Mouse (Mus musculus) hindbrain, embryonic 13.5 days (tissue): ENCODE measurements around the gene Lrp10. TPM values are rescaled to one million over a fixed set of nuclear protein-coding genes. Genes with fewer than 3 reads are reported as not detected.

Source experiments
- polyA plus RNA-seq: library from polyadenylated mRNA; unstranded; fragments of >200 nt; fragmentation: Nextera tagmentation; extraction: Ambion mirVana; gene quantifications from 2 replicates; pipeline ENCODE4 v1.2.1, GENCODE M21; 2015

Lrp10 gene
- polyA plus RNA-seq, 1 experiment from 2014 or later = 32.0 TPM

Other genes starting within 250 kb of the Lrp10 start
- 343 and 348 TPM in 2 replicates for gene Dad1, start 210.0 kb upstream of the Lrp10 start, polyA plus RNA-seq
- 58.2 and 58.7 TPM in 2 replicates for gene Abhd4, start 209.9 kb upstream of the Lrp10 start, polyA plus RNA-seq
- not detected in 2 replicates for gene Olfr49, start 179.2 kb upstream of the Lrp10 start, polyA plus RNA-seq
- 47.7 and 51.3 TPM in 2 replicates for gene Oxa1l, start 103.3 kb upstream of the Lrp10 start, polyA plus RNA-seq
- gene Slc7a7, start 46.4 kb upstream of the Lrp10 start, polyA plus RNA-seq = 5.9 and 6.0 TPM in 2 replicates
- 298 and 306 TPM in 2 replicates for gene Mrpl52, start 37.2 kb upstream of the Lrp10 start, polyA plus RNA-seq
- gene Mmp14, start 32.5 kb upstream of the Lrp10 start, polyA plus RNA-seq = 49.1 and 54.9 TPM in 2 replicates
- 48.0 and 48.8 TPM in 2 replicates for gene Rem2, start 12.0 kb downstream of the Lrp10 start, polyA plus RNA-seq
- 91.1 and 92.8 TPM in 2 replicates for gene Prmt5, start 53.4 kb downstream of the Lrp10 start, polyA plus RNA-seq
- gene Haus4, start 90.5 kb downstream of the Lrp10 start, polyA plus RNA-seq = 19.8 and 21.3 TPM in 2 replicates
- 9.8 and 10.0 TPM in 2 replicates for gene Ajuba, start 113.4 kb downstream of the Lrp10 start, polyA plus RNA-seq
- gene 4931414P19Rik, start 141.9 kb downstream of the Lrp10 start, polyA plus RNA-seq = 6.8 and 7.6 TPM in 2 replicates
- 439 and 447 TPM in 2 replicates for gene Psmb5, start 153.9 kb downstream of the Lrp10 start, polyA plus RNA-seq
- not detected in 2 replicates for gene Psmb11, start 157.3 kb downstream of the Lrp10 start, polyA plus RNA-seq
- not detected in 2 replicates for gene Gm17606, start 176.8 kb downstream of the Lrp10 start, polyA plus RNA-seq
- 8.6 and 9.4 TPM in 2 replicates for gene Cdh24, start 177.2 kb downstream of the Lrp10 start, polyA plus RNA-seq
- gene 1700123O20Rik, start 222.1 kb downstream of the Lrp10 start, polyA plus RNA-seq = 78.0 and 79.0 TPM in 2 replicates
- gene Acin1, start 222.8 kb downstream of the Lrp10 start, polyA plus RNA-seq = 155 and 169 TPM in 2 replicates
- 0.18 and 0.34 TPM in 2 replicates for gene Gm29776, start 234.7 kb downstream of the Lrp10 start, polyA plus RNA-seq
- gene Cebpe, start 248.0 kb downstream of the Lrp10 start, polyA plus RNA-seq = not detected in 2 replicates